Mouse (Mus musculus): ENCODE measurements around the gene Tagln3.

DNA sequence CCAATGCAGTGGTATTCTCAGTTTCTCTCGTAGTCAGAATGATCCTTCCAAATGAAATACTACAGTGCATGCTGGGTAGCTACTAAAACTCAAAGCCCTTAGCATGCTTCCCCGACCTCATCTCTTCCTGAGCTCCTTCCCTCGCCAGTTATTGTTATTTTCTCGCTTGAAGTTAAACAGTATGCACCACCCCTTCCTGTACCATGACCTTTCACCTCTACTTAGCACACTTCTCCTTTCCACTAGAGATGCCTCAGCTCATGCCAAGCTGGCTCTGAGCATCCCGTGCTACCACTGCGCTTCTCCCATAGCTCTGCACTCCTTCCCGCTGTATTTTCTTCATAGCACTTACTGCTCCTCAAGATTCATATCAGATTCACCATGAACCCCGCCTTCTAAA lies 13.5 kb upstream of the Tagln3 start:
- TF ChIP-seq CTCF (IDR thresholded peaks at IDR 0.05; ENCODE audit: low read depth, low read length) (no peak), EP300 (IDR thresholded peaks at IDR 0.05; ENCODE audit: insufficient read depth, low read depth, low read length) (no peak), POLR2A (IDR thresholded peaks at IDR 0.05; ENCODE audit: insufficient read depth, low read length) (no peak)
